Mouse (Mus musculus) embryonic fibroblast, embryonic 13.5 days (primary cell): ENCODE data around the gene Cngb1.

ENCODE experiments used
- CTCF ChIP-seq: IDR thresholded peaks from 2 replicates; pipeline ENCODE4 v1.5.1; 2011; ENCODE audit warnings: mild to moderate bottlenecking, control low read depth, low read length, moderate library complexity, borderline replicate concordance; ENCODE audit not compliant: insufficient read depth
- POLR2A ChIP-seq: IDR thresholded peaks from 2 replicates; pipeline ENCODE4 v1.6.1; 2011; ENCODE audit warnings: low read depth, mild to moderate bottlenecking, control low read depth, low read length, moderate library complexity

DNA sequence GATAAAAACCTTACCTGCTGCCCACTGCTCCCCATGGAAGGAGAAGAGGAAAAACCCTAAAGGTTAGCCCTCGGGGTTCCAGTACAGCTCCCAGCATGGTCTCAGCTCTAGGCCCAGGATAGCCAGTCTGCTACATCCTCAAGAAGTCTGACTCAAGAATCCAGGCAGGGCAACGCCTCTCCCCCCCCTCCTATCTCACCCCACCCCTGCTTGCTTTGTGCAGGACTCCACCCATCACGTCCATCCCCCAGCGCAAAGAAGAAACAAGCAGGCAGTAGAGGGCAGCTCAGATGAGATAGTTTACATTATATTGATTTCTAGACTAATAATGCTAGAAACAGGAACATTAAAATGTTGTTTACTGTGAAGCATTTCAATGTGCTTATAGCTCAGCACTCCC, 34.5 kb downstream of the Cngb1 start:
- TF ChIP-seq CTCF (no peak), POLR2A (no peak)
